Mouse (Mus musculus) megakaryocyte, embryonic 14.5 days (primary cell): ENCODE data around the gene Fam81a. TPM values are rescaled to one million over a fixed set of nuclear protein-coding genes. Genes with fewer than 3 reads are reported as not detected.

Source experiments
- H3K27me3 ChIP-seq: replicated peaks from 2 replicates; pipeline ENCODE3; 2012; ENCODE audit warnings: inconsistent platforms
- H3K36me3 ChIP-seq: replicated peaks from 2 replicates; pipeline ENCODE3; 2012; ENCODE audit warnings: low read length, inconsistent platforms, mixed read lengths
- H3K4me1 ChIP-seq: 2 replicates; pipeline ENCODE4 v1.6.1; 2012; ENCODE audit warnings: inconsistent platforms
- H3K4me3 ChIP-seq: replicated peaks from 2 replicates; pipeline ENCODE3; 2012; ENCODE audit warnings: moderate library complexity, mild to moderate bottlenecking, inconsistent platforms
- H3K9me3 ChIP-seq: 2 replicates; pipeline ENCODE4 v1.6.1; 2012; ENCODE audit warnings: inconsistent platforms
- FLI1 ChIP-seq: IDR thresholded peaks from 2 replicates; pipeline ENCODE4 v1.6.1; 2012; ENCODE audit warnings: low read length, inconsistent platforms, mixed read lengths
- GATA1 ChIP-seq: IDR thresholded peaks from 3 replicates; pipeline ENCODE4 v1.6.1; 2012; ENCODE audit warnings: mixed read lengths, low read length, inconsistent platforms, borderline replicate concordance
- polyA plus RNA-seq: library from polyadenylated mRNA; stranded (reverse); fragments of >175 nt; gene quantifications from 2 replicates; pipeline ENCODE4 v1.2.3, GENCODE M21; 2012; ENCODE audit warnings: low replicate concordance; ENCODE audit not compliant: insufficient read depth

Fam81a gene
- polyA plus RNA-seq, 1 experiment = not detected

GRCm38 (mm10) chr9:70077170-70077569 is 65.2 kb downstream of the Fam81a start:
- no peaks in the 10 kb centered on the region for H3K36me3 ChIP-seq
- H3K4me1 ChIP-seq = peaks cover 9% of the 10 kb centered on the region
- TF ChIP-seq FLI1 = no peak
- TF ChIP-seq GATA1 = no peak
- H3K27me3 ChIP-seq = peaks cover 39% of the 10 kb centered on the region
- no peak overlapping the region for H3K4me3 ChIP-seq
- H3K9me3 ChIP-seq = peaks cover 11% of the 10 kb centered on the region

GRCm38 (mm10) chr9:70072387-70072786 is 70.0 kb downstream of the Fam81a start:
- peaks cover 13% of the 10 kb centered on the region for H3K4me1 ChIP-seq
- H3K4me3 ChIP-seq = no peak overlapping the region
- H3K9me3 ChIP-seq = peaks cover 11% of the 10 kb centered on the region
- TF ChIP-seq FLI1 = no peak
- no peak for TF ChIP-seq GATA1
- no peaks in the 10 kb centered on the region for H3K36me3 ChIP-seq
- peaks cover 27% of the 10 kb centered on the region for H3K27me3 ChIP-seq

- H3K4me1 ChIP-seq = peaks cover 13% of the 10 kb centered on the region
- peaks cover 15% of the 10 kb centered on the region for H3K27me3 ChIP-seq
- no peak overlapping the region for H3K4me3 ChIP-seq
- H3K9me3 ChIP-seq = no peaks in the 10 kb centered on the region
- H3K36me3 ChIP-seq = no peaks in the 10 kb centered on the region
- TF ChIP-seq FLI1 = no peak
- no peak for TF ChIP-seq GATA1
Measured at GRCm38 (mm10) chr9:70069961-70070435, 72.4 kb downstream of the Fam81a start.

- no peaks in the 10 kb centered on the region for H3K36me3 ChIP-seq
- TF ChIP-seq FLI1 (no peak), GATA1 (no peak)
- H3K27me3 ChIP-seq = peaks cover 4% of the 10 kb centered on the region
- no peaks in the 10 kb centered on the region for H3K9me3 ChIP-seq
- peaks cover 16% of the 10 kb centered on the region for H3K4me1 ChIP-seq
- no peak overlapping the region for H3K4me3 ChIP-seq
Measured at GRCm38 (mm10) chr9:70067497-70067896, 74.9 kb downstream of the Fam81a start.

DNA sequence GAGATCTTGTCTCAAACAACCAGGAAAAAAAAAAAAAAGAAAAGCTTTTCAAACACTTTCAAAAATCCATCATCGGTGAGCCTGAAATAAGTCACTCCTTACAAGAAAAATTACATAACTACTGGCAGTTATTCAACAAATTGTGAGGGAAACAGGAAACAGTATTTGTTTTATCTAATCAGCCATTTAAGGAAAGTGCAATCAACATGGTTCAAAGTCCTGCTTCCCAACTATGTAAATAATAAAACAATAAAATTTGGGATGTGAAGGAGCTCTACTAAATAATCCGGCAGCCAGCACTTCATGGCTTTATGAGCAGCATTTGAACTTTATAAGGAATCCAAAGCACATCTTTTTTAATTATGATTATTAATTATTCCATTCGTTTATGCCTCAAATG is 80.3 kb downstream of the Fam81a start:
- Histone ChIP-seq H3K36me3 (no peaks in the 10 kb centered on the region), H3K27me3 (peaks cover 7% of the 10 kb centered on the region), H3K9me3 (no peaks in the 10 kb centered on the region), H3K4me1 (peaks cover 7% of the 10 kb centered on the region; the same call in 1 of the 2 replicates), H3K4me3 (no peak overlapping the region)
- TF ChIP-seq GATA1 (no peak), FLI1 (no peak)

DNA sequence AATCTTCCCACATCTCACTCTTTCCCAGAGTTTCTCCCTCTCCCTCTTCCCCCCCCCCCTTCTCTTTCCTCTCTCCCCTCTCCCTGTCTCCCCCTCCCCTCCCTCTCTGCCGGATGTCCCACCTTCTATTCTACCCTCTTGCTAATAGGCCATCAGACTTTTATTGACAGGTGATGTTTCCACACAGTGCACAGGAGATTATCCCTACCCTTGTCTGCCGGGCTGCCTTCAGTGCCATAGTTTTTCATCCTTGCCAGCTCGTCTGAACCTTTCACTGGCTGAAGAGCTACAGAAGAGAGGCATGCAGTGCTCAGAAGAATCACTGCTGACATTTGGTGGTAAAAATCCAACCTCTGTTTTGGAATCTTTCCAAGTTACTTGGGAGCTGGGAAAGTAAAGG is 88.9 kb downstream of the Fam81a start:
- Histone ChIP-seq H3K4me1 (peaks cover 19% of the 10 kb centered on the region), H3K4me3 (no peak overlapping the region), H3K36me3 (no peaks in the 10 kb centered on the region), H3K9me3 (peaks cover 18% of the 10 kb centered on the region), H3K27me3 (peaks cover 20% of the 10 kb centered on the region)
- TF ChIP-seq GATA1 (no peak), FLI1 (no peak)

- no peak overlapping the region for H3K4me3 ChIP-seq
- H3K4me1 ChIP-seq = peaks cover 20% of the 10 kb centered on the region
- H3K36me3 ChIP-seq = no peaks in the 10 kb centered on the region
- peaks cover 18% of the 10 kb centered on the region for H3K9me3 ChIP-seq
- peaks cover 19% of the 10 kb centered on the region for H3K27me3 ChIP-seq
- TF ChIP-seq GATA1 (no peak), FLI1 (no peak)
Measured at GRCm38 (mm10) chr9:70052730-70053129, 89.6 kb downstream of the Fam81a start.

DNA sequence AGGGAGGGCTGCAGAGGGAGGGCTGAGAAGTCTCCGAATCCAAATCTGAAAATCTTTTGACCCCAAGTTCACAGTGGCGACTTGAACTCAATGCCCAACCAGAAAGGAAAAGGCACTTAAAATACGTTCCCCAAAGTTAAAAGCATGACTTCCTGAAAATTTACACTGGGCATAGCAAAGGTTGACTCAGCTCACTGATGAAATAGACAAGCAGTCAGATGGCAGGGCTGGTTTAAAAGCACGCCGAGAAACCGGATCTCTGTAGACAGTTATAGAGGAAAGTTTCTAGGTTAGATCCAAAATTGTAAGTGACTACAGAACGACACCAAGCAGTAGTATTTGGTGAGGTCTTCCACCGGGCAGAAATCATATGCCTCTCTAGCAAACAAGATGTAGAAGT is 92.5 kb downstream of the Fam81a start:
- H3K36me3 ChIP-seq = no peaks in the 10 kb centered on the region
- H3K4me1 ChIP-seq = peaks cover 32% of the 10 kb centered on the region
- H3K9me3 ChIP-seq = peaks cover 11% of the 10 kb centered on the region
- no peak for TF ChIP-seq GATA1
- TF ChIP-seq FLI1 = no peak
- H3K4me3 ChIP-seq = no peak overlapping the region
- H3K27me3 ChIP-seq = peaks cover 16% of the 10 kb centered on the region

DNA sequence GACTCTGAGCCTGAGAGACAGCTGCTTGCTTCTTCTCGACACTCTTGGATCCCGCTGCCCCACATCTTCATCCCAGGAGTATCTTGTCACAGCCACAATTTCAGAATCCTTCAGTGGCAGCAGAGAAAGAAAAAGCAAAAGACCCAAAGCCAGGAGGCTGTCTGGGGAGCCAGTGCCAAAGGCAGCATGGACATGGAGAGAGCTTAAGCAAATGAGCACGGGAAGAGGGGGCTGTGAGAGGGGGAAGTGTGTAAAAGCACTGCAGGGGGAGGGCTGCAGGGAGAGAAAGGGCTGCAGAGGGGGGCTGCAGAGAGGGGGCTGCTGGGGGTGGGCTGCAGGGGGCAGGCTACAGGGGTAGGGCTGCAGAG is 93.0 kb downstream of the Fam81a start:
- TF ChIP-seq GATA1 = no peak

DNA sequence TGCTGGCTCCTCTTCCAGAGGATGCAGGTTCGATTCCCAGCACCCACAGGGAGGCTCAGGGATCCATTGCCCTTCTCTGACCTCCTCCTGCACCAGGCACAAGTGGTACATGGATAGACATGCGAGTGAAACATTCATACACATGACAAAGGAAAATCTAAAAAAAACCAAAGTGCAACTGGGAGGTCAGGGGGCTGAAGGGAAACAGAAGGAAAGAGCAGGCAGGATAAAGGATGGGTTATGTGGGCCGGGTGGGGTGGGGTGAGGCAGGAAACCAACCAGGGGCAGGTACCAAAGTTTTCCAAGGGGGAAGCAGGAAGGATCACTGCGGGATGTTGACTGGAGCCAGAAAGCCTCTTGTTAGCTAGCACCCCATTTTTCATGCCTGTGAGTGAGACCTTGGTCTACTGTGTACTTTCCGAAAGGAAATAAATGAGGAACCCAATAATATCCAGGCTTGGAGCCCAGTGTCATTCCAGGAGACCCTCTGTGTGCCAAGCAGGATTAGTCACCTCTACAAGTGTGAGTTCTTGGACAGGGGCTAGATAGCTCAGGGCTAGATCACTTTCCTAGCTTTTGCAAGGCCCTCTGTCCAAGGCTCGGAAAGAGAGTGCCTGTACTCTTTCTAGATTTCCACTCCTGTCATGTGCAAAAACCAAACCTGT is 93.5 kb downstream of the Fam81a start:
- TF ChIP-seq GATA1 = no peak
- no peak for TF ChIP-seq FLI1
- Histone ChIP-seq H3K9me3 (peaks cover 11% of the 10 kb centered on the region), H3K4me3 (no peak overlapping the region), H3K36me3 (no peaks in the 10 kb centered on the region), H3K4me1 (peaks cover 31% of the 10 kb centered on the region), H3K27me3 (peaks cover 12% of the 10 kb centered on the region)

More for the DNA sequence above, 93.0 kb downstream of the Fam81a start:
- no peaks in the 10 kb centered on the region for H3K36me3 ChIP-seq
- H3K27me3 ChIP-seq = peaks cover 15% of the 10 kb centered on the region
- H3K4me1 ChIP-seq = peaks cover 32% of the 10 kb centered on the region
- H3K9me3 ChIP-seq = peaks cover 11% of the 10 kb centered on the region
- no peak overlapping the region for H3K4me3 ChIP-seq
